Mouse (Mus musculus) R1 (cell line): Measurements from ENCODE around the gene Mfsd14a.

Source experiments
- DNase-seq: peaks from one replicate; pipeline ENCODE4 v3.0.0-alpha.2; 2018; ENCODE audit warnings: low read depth, low spot score

Mfsd14a gene

GRCm38 (mm10) chr3:116601005-116601404 lies 61.5 kb downstream of the Mfsd14a start:
- no peak for DNase-seq

DNA sequence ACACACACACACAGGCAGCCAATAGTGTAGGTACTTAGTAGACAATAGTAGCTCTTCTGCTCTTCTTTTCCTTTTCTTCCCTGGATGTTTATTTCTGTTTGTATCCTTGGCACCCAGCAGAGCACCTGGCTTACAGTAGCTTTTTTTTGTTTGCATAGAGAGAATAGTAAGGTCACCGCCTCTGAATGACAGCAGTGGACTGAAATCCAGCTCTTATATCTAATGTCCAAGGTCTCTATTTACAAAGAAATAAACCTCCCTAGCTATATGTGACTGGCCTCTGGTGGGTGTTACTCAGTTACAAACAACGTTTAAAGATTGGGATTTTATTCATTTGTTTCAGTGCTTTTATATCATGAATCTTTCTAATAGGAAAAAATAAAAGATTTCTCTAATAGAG lies 62.8 kb downstream of the Mfsd14a start:
- no peak for DNase-seq

DNA sequence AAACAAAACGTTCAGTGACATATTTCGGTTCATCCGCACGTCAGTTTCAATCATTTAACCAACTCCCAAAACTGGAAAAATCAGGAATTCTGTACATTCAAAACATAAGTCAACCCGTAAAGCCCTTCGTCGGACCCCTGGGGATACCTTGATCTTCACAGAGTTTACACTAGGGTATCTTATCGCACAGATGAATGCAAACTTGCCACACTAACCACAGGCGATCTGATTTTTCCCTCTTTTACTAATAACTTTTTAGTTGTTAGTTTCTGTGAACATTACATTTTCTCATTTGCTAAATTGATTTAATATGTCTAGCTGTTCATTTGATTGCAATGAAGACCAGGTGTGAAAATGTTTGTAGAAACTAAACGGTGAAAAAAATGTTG lies 66.9 kb downstream of the Mfsd14a start:
- no peak for DNase-seq

- DNase-seq = peak; percentile 98
These were observed 67.5 kb downstream of the Mfsd14a start, which contains the start of gene Sass6 for GRCm38 (mm10) chr3:116594728-116595602. Gene Sass6 (plus strand): TSS chr3:116594982.

DNA sequence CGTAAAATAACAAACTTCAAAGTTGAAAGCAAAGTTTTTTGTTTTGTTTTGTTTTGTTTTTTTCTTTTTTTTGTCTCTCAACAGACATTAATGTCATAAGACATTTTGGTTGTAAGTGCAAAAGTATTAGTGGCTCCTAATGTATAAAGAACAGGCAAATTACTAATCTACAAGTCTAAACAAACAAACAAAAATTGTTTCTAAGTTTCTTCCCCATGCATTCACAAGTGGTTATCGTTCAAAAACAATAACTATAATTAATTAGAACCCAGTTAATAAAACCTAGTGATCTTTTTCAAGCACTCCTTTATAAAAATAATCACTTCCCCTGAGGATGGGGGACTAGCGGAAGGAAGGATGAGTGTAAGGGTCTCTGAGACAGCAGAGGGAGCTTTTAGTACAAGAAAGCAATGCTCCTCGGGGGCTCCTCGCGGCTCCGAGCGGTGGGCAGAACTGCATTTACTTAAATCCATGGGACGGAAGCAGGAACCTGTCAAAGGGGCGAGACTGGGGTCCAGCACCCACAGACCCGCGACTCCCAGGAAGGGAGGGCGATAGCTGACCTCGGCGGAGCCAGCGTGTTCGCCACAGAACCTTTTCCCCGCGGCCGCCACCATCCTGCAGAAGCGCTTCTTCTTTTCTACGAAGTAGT lies 68.3 kb downstream of the Mfsd14a start:
- no peak for DNase-seq

DNA sequence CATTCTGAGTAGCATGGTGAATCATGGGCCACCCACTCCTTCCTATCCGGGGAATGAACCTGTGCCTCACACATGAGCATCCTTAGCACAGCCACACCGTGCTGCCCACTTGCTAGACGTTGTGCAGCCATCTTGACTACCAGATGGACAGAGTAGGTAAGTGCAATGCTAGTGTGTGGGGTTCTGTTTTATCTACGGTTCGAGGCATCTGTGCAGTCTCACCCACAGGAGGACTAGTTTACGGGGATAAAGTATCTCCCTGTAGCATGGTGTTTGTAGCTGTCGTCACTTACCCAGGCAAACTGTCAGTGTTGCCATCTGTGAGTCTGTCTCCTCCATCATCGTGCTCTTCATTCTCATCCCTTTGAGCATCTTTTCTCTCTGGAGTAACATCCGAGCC lies 80.3 kb downstream of the Mfsd14a start:
- DNase-seq = no peak
